Mouse (Mus musculus): ENCODE results near the gene AI467606.

Gene AI467606

GRCm38 (mm10) chr7:127093914-127094313 is 2.8 kb downstream of the AI467606 start:
- DNase-seq (ENCODE audit: low spot score in 2 of 2): no peak

GRCm38 (mm10) chr7:127096456-127096855 is 5.3 kb downstream of the AI467606 start:
- DNase-seq (ENCODE audit: low spot score in 2 of 2): no peak

GRCm38 (mm10) chr7:127098521-127098920 is 7.4 kb downstream of the AI467606 start:
- DNase-seq (ENCODE audit: low spot score in 2 of 2): no peak

GRCm38 (mm10) chr7:127098950-127099349 is 7.8 kb downstream of the AI467606 start:
- no peak for DNase-seq (ENCODE audit: low spot score in 2 of 2)

- no peak for DNase-seq (ENCODE audit: low spot score in 2 of 2)
Measured at GRCm38 (mm10) chr7:127099528-127099927, 8.4 kb downstream of the AI467606 start.

GRCm38 (mm10) chr7:127101451-127102016 is 10.4 kb downstream of the AI467606 start:
- no peak for DNase-seq (ENCODE audit: low spot score in 2 of 2)

- DNase-seq (ENCODE audit: low spot score in 2 of 2): no peak
Measured at GRCm38 (mm10) chr7:127102148-127102547, 11.0 kb downstream of the AI467606 start.

- DNase-seq (ENCODE audit: low spot score in 2 of 2): no peak
Measured at GRCm38 (mm10) chr7:127103960-127104359, 12.8 kb downstream of the AI467606 start.

- DNase-seq (ENCODE audit: low spot score in 2 of 2): peak in 1 of 2 experiments; percentile 92
Measured at GRCm38 (mm10) chr7:127104560-127105332, 13.6 kb downstream of the AI467606 start.

GRCm38 (mm10) chr7:127105551-127105950 is 14.4 kb downstream of the AI467606 start:
- DNase-seq (ENCODE audit: low spot score in 2 of 2): no peak

GRCm38 (mm10) chr7:127110239-127111007 is 19.3 kb downstream of the AI467606 start:
- peak in 1 of 2 experiments; percentile 82 for DNase-seq (ENCODE audit: low spot score in 2 of 2)

GRCm38 (mm10) chr7:127111461-127111860 is 20.3 kb downstream of the AI467606 start:
- peak in 1 of 2 experiments; percentile 46 for DNase-seq (ENCODE audit: low spot score in 2 of 2)

GRCm38 (mm10) chr7:127112251-127112841 is 21.2 kb downstream of the AI467606 start:
- DNase-seq (ENCODE audit: low spot score in 2 of 2): peak in 1 of 2 experiments; percentile 47

GRCm38 (mm10) chr7:127112921-127113597 is 21.9 kb downstream of the AI467606 start:
- no peak for DNase-seq (ENCODE audit: low spot score in 2 of 2)

- DNase-seq (ENCODE audit: low spot score in 2 of 2): no peak
Measured at GRCm38 (mm10) chr7:127113614-127114259, 22.6 kb downstream of the AI467606 start.

GRCm38 (mm10) chr7:127114920-127115319 is 23.8 kb downstream of the AI467606 start:
- DNase-seq (ENCODE audit: low spot score in 2 of 2): no peak

- DNase-seq (ENCODE audit: low spot score in 2 of 2): peak in 1 of 2 experiments; percentile 33
Measured at GRCm38 (mm10) chr7:127116331-127116935, 25.3 kb downstream of the AI467606 start.

GRCm38 (mm10) chr7:127117948-127118347 is 26.8 kb downstream of the AI467606 start:
- DNase-seq (ENCODE audit: low spot score in 2 of 2): no peak

- no peak for DNase-seq (ENCODE audit: low spot score in 2 of 2)
Measured at GRCm38 (mm10) chr7:127118671-127119445, 27.7 kb downstream of the AI467606 start.

Measured in left cerebral cortex, adult 9 months (tissue).